Mouse (Mus musculus): ENCODE measurements around the gene Tbc1d30. TPM values are rescaled to one million over a fixed set of nuclear protein-coding genes. Genes with fewer than 3 reads are reported as not detected.

Gene Tbc1d30
- polyA plus RNA-seq, 1 experiment from 2014 or later: 2.1 TPM

DNA sequence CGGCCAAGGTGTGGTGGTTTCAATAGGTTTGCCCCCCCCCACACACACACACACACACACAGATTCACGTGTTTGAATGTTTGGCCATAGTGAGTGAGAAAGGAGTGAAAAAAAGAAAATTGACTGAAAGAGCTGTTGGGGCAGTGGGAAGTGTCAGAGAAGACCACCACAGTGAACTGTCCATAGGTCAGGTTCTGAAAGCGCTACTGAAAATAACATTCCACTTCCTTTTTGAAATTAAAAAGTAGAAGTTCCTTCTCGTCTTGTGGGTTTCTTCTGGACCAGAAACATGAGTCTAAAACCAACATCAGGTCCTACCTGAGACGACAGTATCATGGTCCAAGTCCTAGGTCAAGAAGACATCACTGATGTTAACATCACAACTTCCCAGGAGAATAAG lies 113.7 kb downstream of the Tbc1d30 start:
- no peak overlapping the region for H3K9ac ChIP-seq (ENCODE audit: low read length)
- H3K4me1 ChIP-seq (ENCODE audit: control insufficient read depth in 2 of 2, insufficient read depth in 2 of 2, low read length in 2 of 2): no peaks in the 10 kb centered on the region
- WGBS: 70% methylated on average over 5 of the region's 5 CpGs
- H3K27ac ChIP-seq (replicated peaks in 1 of 2; ENCODE audit: control insufficient read depth in 1 of 2, insufficient read depth in 1 of 2, low read depth in 2 of 2, low read length in 2 of 2): no peak overlapping the region
- no peak overlapping the region for H3K4me3 ChIP-seq (ENCODE audit: control insufficient read depth in 1 of 2, insufficient read depth in 1 of 2, low read depth in 1 of 2, low read length in 2 of 2)
- no peaks in the 10 kb centered on the region for H3K27me3 ChIP-seq (ENCODE audit: control insufficient read depth, insufficient read depth, low read length)
- no peak overlapping the region for H3K4me2 ChIP-seq (ENCODE audit: low read length)
- no peaks in the 10 kb centered on the region for H3K9me3 ChIP-seq (ENCODE audit: control insufficient read depth, low read length)
- no peak for ATAC-seq (ENCODE audit: insufficient number of reproducible peaks, insufficient read depth, low FRiP score, low read depth)
- no peaks in the 10 kb centered on the region for H3K36me3 ChIP-seq (ENCODE audit: control insufficient read depth, insufficient read depth, low read length)

DNA sequence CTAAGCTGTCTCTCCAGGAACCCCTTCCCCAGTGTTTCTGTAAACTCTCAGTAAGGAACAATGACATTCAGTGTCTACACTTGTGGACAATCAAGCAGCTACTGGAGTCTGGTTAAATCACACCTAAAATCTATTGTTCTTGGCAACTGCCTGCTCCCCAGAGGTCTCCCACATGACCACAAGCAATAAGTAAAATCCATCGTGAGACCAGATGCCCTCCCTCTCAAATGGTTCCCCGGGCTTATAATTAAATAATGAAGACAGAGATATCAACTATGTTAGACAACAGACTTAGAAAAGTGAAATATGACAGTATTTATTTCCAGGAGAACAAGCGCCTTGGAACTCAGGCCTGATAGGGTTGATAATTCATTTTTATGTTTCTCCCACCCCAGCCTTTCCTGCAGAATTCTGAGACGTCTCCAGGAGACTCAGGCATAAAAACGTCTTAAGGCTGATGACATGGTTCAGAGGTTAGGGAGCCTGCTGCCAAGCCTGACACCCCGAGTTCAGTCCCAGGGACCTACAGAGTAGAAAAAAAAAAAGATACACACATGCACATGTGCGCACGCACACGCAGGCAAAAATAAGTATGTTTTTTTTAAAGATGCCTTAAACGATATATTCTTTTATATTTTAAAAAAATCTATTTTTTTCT lies 115.8 kb downstream of the Tbc1d30 start:
- Histone ChIP-seq H3K4me2 (ENCODE audit: low read length) (no peak overlapping the region), H3K36me3 (ENCODE audit: control insufficient read depth, insufficient read depth, low read length) (no peaks in the 10 kb centered on the region), H3K9ac (ENCODE audit: low read length) (no peak overlapping the region), H3K9me3 (ENCODE audit: control insufficient read depth, low read length) (no peaks in the 10 kb centered on the region; the same call in 1 of the 2 replicates), H3K4me3 (ENCODE audit: control insufficient read depth in 1 of 2, insufficient read depth in 1 of 2, low read depth in 1 of 2, low read length in 2 of 2) (no peak overlapping the region), H3K27ac (replicated peaks in 1 of 2; ENCODE audit: control insufficient read depth in 1 of 2, insufficient read depth in 1 of 2, low read depth in 2 of 2, low read length in 2 of 2) (no peak overlapping the region), H3K27me3 (ENCODE audit: control insufficient read depth, insufficient read depth, low read length) (no peaks in the 10 kb centered on the region), H3K4me1 (ENCODE audit: control insufficient read depth in 2 of 2, insufficient read depth in 2 of 2, low read length in 2 of 2) (no peaks in the 10 kb centered on the region)
- WGBS: 74% methylated on average over 10 of the region's 10 CpGs
- no peak for ATAC-seq (ENCODE audit: insufficient number of reproducible peaks, insufficient read depth, low FRiP score, low read depth)

DNA sequence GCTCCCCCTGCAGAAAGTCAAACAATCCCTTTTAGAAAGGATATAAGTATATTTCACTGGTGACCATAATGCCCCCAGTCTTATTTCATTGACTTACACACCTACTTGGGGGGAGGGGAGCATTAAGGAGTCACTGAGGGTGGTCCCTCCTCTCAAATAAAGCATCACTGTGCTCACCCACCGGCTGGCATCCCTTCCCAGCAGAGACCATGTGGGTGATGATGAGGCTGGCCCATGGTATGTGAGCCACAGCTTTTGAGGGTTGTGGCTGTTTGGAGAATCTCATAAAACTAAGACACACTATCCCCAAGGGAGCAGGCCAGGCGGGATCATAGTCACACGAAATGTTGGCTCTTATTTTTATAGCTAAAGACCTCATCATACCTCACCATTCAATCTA lies 116.6 kb downstream of the Tbc1d30 start:
- H3K4me2 ChIP-seq (ENCODE audit: low read length): no peak overlapping the region
- no peak overlapping the region for H3K9ac ChIP-seq (ENCODE audit: low read length)
- no peaks in the 10 kb centered on the region for H3K27me3 ChIP-seq (ENCODE audit: control insufficient read depth, insufficient read depth, low read length)
- no peak overlapping the region for H3K4me3 ChIP-seq (ENCODE audit: control insufficient read depth in 1 of 2, insufficient read depth in 1 of 2, low read depth in 1 of 2, low read length in 2 of 2)
- ATAC-seq (ENCODE audit: insufficient number of reproducible peaks, insufficient read depth, low FRiP score, low read depth): no peak
- no peak overlapping the region for H3K27ac ChIP-seq (replicated peaks in 1 of 2; ENCODE audit: control insufficient read depth in 1 of 2, insufficient read depth in 1 of 2, low read depth in 2 of 2, low read length in 2 of 2)
- H3K9me3 ChIP-seq (ENCODE audit: control insufficient read depth, low read length): no peaks in the 10 kb centered on the region; the same call in 1 of the 2 replicates
- no peaks in the 10 kb centered on the region for H3K4me1 ChIP-seq (ENCODE audit: control insufficient read depth in 2 of 2, insufficient read depth in 2 of 2, low read length in 2 of 2)
- H3K36me3 ChIP-seq (ENCODE audit: control insufficient read depth, insufficient read depth, low read length): no peaks in the 10 kb centered on the region
- 77% methylated on average over 3 of the region's 3 CpGs for WGBS

DNA sequence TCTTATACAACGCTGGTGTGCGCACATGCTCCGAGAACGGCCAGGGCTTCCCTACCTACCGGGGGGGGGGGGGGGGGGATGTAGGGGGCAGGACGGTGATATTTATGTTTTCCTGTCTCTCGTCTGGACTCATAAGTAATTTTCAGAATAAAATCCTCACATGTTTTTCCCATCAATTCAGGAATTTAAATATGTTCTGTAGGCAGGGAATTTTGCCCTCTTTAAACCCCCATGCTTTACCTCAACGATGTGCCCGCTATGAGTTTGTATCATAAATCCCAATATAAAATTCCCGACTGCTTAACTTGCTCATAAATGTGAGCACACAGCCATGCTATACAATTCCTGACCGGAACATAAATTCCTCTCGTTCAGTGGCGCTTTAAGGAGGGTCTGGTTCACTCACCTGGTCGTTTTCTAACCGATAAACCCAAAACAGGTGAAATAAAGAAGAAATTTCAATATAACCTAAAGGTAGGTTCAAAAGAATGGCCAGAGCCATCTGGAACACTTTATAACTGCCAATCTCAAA lies 122.6 kb downstream of the Tbc1d30 start:
- Histone ChIP-seq H3K9me3 (ENCODE audit: control insufficient read depth, low read length) (no peaks in the 10 kb centered on the region; the same call in 1 of the 2 replicates), H3K27ac (replicated peaks in 1 of 2; ENCODE audit: control insufficient read depth in 1 of 2, insufficient read depth in 1 of 2, low read depth in 2 of 2, low read length in 2 of 2) (no peak overlapping the region), H3K9ac (ENCODE audit: low read length) (no peak overlapping the region), H3K27me3 (ENCODE audit: control insufficient read depth, insufficient read depth, low read length) (no peaks in the 10 kb centered on the region), H3K4me3 (ENCODE audit: control insufficient read depth in 1 of 2, insufficient read depth in 1 of 2, low read depth in 1 of 2, low read length in 2 of 2) (no peak overlapping the region), H3K4me1 (ENCODE audit: control insufficient read depth in 2 of 2, insufficient read depth in 2 of 2, low read length in 2 of 2) (no peaks in the 10 kb centered on the region), H3K4me2 (ENCODE audit: low read length) (no peak overlapping the region), H3K36me3 (ENCODE audit: control insufficient read depth, insufficient read depth, low read length) (no peaks in the 10 kb centered on the region)
- WGBS: 84% methylated on average over 14 of the region's 15 CpGs
- ATAC-seq (ENCODE audit: insufficient number of reproducible peaks, insufficient read depth, low FRiP score, low read depth): no peak

DNA sequence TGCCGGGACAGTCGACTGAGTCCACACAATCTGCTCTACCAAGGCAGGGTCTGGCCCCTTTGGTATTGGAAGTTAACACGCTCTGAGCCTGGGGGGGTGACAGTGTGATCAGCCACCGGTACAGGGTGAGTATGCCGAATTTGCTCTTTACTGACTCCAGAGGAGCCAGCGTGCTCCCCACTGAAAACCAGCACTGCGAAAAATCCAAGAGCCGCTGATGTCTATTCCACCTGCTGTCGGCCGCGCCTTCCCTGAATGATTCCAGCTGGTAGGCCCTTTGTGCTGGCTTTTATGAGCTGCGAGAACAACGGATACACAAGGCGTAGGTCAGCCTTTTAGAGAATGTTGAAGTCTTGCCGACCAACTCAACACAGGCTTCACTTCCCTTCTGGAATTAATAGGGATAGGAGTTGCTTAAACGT lies 123.1 kb downstream of the Tbc1d30 start:
- 79% methylated on average over 16 of the region's 16 CpGs for WGBS
- Histone ChIP-seq H3K4me3 (ENCODE audit: control insufficient read depth in 1 of 2, insufficient read depth in 1 of 2, low read depth in 1 of 2, low read length in 2 of 2) (no peak overlapping the region), H3K4me1 (ENCODE audit: control insufficient read depth in 2 of 2, insufficient read depth in 2 of 2, low read length in 2 of 2) (no peaks in the 10 kb centered on the region), H3K9ac (ENCODE audit: low read length) (no peak overlapping the region), H3K9me3 (ENCODE audit: control insufficient read depth, low read length) (no peaks in the 10 kb centered on the region; the same call in 1 of the 2 replicates), H3K27me3 (ENCODE audit: control insufficient read depth, insufficient read depth, low read length) (no peaks in the 10 kb centered on the region), H3K27ac (replicated peaks in 1 of 2; ENCODE audit: control insufficient read depth in 1 of 2, insufficient read depth in 1 of 2, low read depth in 2 of 2, low read length in 2 of 2) (no peak overlapping the region), H3K4me2 (ENCODE audit: low read length) (no peak overlapping the region), H3K36me3 (ENCODE audit: control insufficient read depth, insufficient read depth, low read length) (no peaks in the 10 kb centered on the region)
- ATAC-seq (ENCODE audit: insufficient number of reproducible peaks, insufficient read depth, low FRiP score, low read depth): no peak

DNA sequence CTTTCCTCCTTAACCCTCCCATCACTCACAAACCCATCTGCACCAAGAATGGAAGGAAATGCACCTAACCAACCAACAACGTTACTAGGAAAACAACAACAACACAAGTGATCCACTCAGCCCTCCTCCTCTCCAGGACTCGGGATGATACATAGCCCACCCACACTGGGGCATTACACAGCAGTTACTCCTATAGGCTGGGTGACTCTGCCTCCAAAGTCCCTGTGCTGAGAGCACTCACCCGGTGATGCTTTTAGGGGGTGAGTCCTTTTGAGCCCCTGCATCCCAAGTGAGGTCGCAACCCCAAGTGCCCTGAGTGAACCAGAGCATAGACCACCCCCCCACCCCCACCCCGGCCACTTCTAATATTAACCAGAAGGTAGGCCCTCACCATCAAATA lies 123.7 kb downstream of the Tbc1d30 start:
- 83% methylated on average over 5 of the region's 5 CpGs for WGBS
- no peak for ATAC-seq (ENCODE audit: insufficient number of reproducible peaks, insufficient read depth, low FRiP score, low read depth)
- H3K27ac ChIP-seq (replicated peaks in 1 of 2; ENCODE audit: control insufficient read depth in 1 of 2, insufficient read depth in 1 of 2, low read depth in 2 of 2, low read length in 2 of 2): no peak overlapping the region

DNA sequence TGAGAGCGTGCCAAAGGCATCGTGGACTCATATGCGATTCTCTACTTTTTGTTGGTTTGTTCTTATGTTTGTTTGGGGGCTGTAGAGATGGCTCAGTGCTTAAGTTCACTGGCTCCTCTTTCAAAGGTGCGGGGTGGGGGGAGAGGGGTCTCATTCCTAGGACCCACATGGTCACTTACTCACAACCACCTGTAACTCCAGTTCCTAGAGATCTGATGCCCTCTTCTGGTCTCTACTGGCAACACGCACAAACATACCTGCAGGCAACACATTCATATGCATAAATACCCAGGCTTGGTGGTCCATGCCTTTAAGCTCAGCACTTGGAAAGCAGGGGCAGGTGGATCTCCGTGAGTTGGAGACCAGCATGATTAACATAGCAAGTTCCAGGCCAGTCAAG lies 125.4 kb downstream of the Tbc1d30 start:
- no peaks in the 10 kb centered on the region for H3K4me1 ChIP-seq (ENCODE audit: control insufficient read depth in 2 of 2, insufficient read depth in 2 of 2, low read length in 2 of 2)
- H3K27me3 ChIP-seq (ENCODE audit: control insufficient read depth, insufficient read depth, low read length): no peaks in the 10 kb centered on the region
- H3K4me3 ChIP-seq (ENCODE audit: control insufficient read depth in 1 of 2, insufficient read depth in 1 of 2, low read depth in 1 of 2, low read length in 2 of 2): no peak overlapping the region
- H3K9me3 ChIP-seq (ENCODE audit: control insufficient read depth, low read length): no peaks in the 10 kb centered on the region
- no peak overlapping the region for H3K9ac ChIP-seq (ENCODE audit: low read length)
- WGBS: 76% methylated on average over 6 of the region's 6 CpGs
- ATAC-seq (ENCODE audit: insufficient number of reproducible peaks, insufficient read depth, low FRiP score, low read depth): no peak
- no peak overlapping the region for H3K27ac ChIP-seq (replicated peaks in 1 of 2; ENCODE audit: control insufficient read depth in 1 of 2, insufficient read depth in 1 of 2, low read depth in 2 of 2, low read length in 2 of 2)
- H3K36me3 ChIP-seq (ENCODE audit: control insufficient read depth, insufficient read depth, low read length): no peaks in the 10 kb centered on the region
- no peak overlapping the region for H3K4me2 ChIP-seq (ENCODE audit: low read length)

More for the DNA sequence above, 123.7 kb downstream of the Tbc1d30 start:
- no peaks in the 10 kb centered on the region for H3K36me3 ChIP-seq (ENCODE audit: control insufficient read depth, insufficient read depth, low read length)
- no peaks in the 10 kb centered on the region for H3K4me1 ChIP-seq (ENCODE audit: control insufficient read depth in 2 of 2, insufficient read depth in 2 of 2, low read length in 2 of 2)
- no peak overlapping the region for H3K4me3 ChIP-seq (ENCODE audit: control insufficient read depth in 1 of 2, insufficient read depth in 1 of 2, low read depth in 1 of 2, low read length in 2 of 2)
- no peaks in the 10 kb centered on the region; the same call in 1 of the 2 replicates for H3K9me3 ChIP-seq (ENCODE audit: control insufficient read depth, low read length)
- no peaks in the 10 kb centered on the region for H3K27me3 ChIP-seq (ENCODE audit: control insufficient read depth, insufficient read depth, low read length)
- H3K4me2 ChIP-seq (ENCODE audit: low read length): no peak overlapping the region
- no peak overlapping the region for H3K9ac ChIP-seq (ENCODE audit: low read length)

DNA sequence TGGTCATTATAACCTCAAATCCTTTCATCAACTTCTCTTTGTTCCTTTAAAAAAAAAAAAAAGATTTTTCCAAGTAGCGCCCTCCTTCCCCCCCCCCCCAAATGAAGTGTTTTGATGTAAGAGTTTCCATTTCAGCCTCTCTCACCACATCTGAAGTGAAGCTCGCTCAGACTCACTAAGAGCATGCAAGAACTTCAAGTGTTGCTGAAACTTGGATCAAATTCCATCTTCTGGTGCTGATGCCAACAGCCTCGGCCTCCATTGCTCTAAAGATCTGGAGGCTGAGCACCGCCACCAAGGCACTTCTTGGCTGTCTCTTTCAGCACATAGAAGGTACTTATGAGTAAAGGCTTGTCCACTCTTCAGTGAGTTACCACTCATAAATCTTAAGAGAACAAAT lies 128.2 kb downstream of the Tbc1d30 start:
- Histone ChIP-seq H3K27ac (replicated peaks in 1 of 2; ENCODE audit: control insufficient read depth in 1 of 2, insufficient read depth in 1 of 2, low read depth in 2 of 2, low read length in 2 of 2) (no peak overlapping the region), H3K4me2 (ENCODE audit: low read length) (no peak overlapping the region), H3K9ac (ENCODE audit: low read length) (no peak overlapping the region), H3K4me3 (ENCODE audit: control insufficient read depth in 1 of 2, insufficient read depth in 1 of 2, low read depth in 1 of 2, low read length in 2 of 2) (no peak overlapping the region), H3K4me1 (ENCODE audit: control insufficient read depth in 2 of 2, insufficient read depth in 2 of 2, low read length in 2 of 2) (no peaks in the 10 kb centered on the region), H3K36me3 (ENCODE audit: control insufficient read depth, insufficient read depth, low read length) (no peaks in the 10 kb centered on the region), H3K9me3 (ENCODE audit: control insufficient read depth, low read length) (0 out of 2 replicates have a peak, but pooled peaks cover 5% of the 10 kb centered on the region), H3K27me3 (ENCODE audit: control insufficient read depth, insufficient read depth, low read length) (no peaks in the 10 kb centered on the region)
- ATAC-seq (ENCODE audit: insufficient number of reproducible peaks, insufficient read depth, low FRiP score, low read depth): no peak
- WGBS: 69% methylated on average over 4 of the region's 4 CpGs

Data from heart, embryonic 14.5 days (tissue).